Mouse (Mus musculus) 416B (cell line): ENCODE measurements around the gene Aldh1l2.
"Not testable (repeated sequence)": the region's sequence is repeated elsewhere in the genome, so short reads cannot be mapped to it uniquely, and the experiment has no call there.

Source experiments
- DNase-seq: peaks from one replicate; pipeline ENCODE4 v3.0.0; 2011; ENCODE audit warnings: low read depth

Gene Aldh1l2

GRCm38 (mm10) chr10:83533910-83534283 is at the start of gene Aldh1l2:
Aldh1l2 (minus strand) TSS chr10:83534140.
- no peak for DNase-seq

DNA sequence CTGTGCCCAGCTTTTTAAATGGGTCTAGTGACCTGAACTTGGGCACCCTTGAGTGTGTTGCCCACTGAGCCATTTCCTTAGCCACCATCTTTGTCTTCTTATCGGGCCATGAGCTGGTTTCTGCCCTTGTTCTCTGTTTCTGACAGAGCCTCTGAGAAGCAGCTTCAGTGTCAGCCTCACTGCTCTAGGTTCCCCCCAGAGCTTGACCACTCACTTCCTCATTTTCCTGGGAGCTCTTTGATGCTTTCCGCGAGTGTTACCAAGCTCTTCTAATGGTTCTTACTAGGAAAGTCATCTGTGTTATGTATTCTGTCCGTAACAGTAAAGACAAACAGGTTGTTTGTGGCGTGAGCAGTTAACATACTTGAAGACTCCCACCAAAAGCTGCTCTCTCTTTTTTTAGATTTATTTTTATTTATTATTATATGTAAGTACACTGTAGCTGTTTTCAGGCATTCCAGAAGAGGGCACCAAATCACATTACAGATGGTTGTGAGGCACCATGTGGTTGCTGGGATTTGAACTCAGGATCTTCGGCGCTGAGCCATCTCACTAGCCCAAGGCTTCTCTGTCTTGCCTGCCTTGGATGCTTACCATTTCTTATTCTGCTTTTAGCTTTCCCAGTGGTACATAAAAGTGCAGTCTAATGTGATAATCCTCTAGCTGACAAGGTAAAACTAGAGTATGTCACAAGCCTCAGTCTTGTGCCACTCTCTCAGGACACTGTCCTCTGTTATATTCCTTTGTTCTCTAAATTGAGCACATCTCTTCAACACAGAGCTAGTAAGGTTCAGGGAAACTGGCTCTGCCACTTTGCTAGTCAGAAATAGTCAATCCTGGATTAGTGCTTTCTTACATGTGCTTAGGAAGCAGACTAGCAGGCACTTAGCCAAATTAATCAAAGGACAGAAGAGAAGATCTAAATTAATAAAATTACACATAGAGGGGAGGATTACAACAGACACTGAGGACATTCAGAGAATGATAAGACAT is 31.8 kb upstream of the Aldh1l2 start:
- DNase-seq: peak; percentile 42

DNA sequence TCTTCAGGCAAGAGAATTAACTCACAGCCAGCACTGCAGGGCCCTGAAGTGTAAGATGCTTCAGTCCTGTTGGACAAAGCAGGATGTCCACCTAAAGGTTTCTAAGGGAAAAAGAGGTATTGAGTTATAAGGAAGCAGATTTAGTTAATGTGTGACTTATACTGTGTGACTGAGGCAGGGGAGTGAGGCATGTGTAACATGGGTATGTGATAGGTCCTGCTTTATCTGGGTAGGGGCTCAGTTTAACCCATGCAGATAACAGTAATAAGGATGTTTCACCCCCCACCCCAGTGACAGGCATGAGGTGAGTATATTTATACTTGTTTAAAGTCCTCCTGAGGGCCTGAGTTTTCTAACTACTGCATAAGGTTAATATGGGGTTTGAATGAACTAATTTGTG is 29.1 kb upstream of the Aldh1l2 start:
- DNase-seq: no peak

DNA sequence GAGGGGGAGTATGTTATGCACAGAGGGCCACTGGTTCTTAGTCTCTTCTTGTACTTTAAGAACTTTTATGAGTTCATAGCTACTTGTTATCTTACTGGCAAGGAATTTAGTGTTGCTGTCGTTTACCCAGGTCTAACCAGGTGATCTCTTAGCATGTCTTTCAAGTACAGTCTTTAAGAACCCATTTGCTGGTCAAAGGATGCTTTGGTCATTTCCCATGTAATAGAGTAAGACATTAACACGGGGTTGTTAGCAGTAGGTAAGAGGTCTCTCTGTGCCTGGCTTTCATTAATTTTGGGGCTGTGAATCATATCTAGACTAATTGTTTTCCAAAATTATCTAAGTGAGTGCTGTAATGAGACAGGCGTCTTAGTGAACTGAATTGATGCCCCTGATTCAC is 11.4 kb upstream of the Aldh1l2 start:
- no peak for DNase-seq

GRCm38 (mm10) chr10:83544103-83544479 is 10.2 kb upstream of the Aldh1l2 start:
- DNase-seq: peak; percentile 60

DNA sequence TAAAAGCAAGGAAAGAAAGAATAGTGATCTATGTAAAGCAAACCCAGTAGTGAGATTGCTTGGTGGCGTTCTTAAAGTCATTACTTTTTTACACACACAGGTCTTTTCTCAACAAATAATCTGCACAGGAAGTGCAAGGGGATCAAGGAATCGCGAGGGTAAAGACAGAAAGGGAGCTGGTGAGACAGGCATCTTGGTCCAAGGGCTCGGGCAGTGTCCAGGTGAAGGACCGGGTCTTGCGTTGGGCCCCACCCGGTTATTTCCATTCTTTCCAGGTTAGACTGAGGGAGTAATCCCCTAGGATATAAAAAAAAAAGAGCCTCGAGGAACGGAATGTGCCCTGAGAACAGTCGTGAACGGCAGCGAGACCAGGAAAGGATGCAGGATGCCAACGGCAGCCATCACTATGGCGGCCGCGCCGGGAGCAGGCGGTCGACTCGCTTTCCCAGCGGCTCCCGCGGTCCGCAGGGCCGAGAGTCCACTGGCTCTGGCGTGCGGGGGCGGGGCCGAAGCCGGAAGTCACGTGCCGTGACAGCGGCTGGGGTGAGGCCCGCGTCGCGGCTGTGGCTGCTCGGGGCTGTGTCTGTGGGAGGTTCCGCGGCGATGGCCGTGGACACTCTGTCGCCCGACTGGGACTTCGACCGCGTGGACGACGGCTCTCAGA is 9.6 kb upstream of the Aldh1l2 start, which contains the start of gene Washc4:
Gene Washc4, plus strand, starts transcription at position 314 of the 664 bp plus-strand sequence.
- DNase-seq: peak; percentile 85

DNA sequence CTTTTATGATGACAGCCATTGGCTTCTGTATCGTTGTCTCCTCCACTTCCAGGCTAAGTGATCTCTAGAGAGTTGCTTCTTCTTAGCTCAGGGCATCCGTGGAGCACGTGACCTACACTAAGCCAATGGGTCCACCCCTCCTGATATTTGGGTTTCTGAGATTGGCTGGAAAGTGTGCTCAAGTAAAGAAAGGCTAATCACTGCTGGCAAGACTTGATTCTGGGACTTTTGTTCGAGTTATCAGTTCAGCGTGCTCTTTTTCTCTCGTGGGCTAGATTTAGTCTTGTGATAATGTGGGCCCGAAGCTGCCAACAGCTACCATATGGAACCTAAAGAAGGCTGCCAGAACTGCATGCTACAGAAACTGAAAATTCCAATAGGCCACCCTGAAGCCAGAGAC is 8.3 kb upstream of the Aldh1l2 start:
- no peak for DNase-seq

- DNase-seq: peak; percentile 61
These were observed 6.2 kb upstream of the Aldh1l2 start for GRCm38 (mm10) chr10:83540092-83540491.

DNA sequence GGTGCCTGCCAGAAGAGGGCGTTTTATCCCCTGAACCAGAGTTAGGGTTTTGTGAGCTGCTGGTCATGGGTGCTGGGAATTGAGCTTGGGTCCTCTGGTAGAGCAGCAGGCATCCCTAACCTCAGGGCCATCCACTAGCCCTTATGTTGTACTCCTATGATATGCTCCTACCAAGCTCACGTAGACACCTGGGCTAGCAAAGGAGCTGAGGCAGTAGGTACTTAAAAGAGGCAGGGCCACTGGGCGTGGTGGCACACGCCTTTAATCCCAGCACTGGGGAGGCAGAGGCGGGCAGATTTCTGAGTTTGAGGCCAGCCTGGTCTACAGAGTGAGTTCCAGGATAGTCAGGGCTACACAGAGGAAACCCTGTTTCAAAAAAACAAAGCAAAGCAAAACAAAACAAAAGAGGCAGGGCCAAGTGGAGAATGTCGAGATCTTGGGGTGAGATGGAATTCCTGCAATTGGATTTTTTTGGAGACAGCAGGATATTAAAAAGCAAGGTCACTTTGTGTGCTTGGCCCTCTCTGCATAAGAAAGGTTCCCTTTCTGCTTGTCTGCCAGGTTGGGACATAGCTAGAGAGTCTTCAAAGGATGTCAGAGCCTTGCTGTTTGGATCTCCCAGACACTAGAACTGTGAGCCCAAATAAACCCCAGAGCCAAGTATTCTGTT is 5.5 kb upstream of the Aldh1l2 start:
- DNase-seq: no peak

- DNase-seq: peak; percentile 33
These were observed 2.5 kb upstream of the Aldh1l2 start for GRCm38 (mm10) chr10:83536436-83536835.

GRCm38 (mm10) chr10:83533258-83533909 is 556 bp downstream of the Aldh1l2 start:
- DNase-seq: no peak

- DNase-seq: peak; percentile 80
These were observed 3.5 kb downstream of the Aldh1l2 start for GRCm38 (mm10) chr10:83530384-83530967.

GRCm38 (mm10) chr10:83524238-83524637 is 9.7 kb downstream of the Aldh1l2 start:
- DNase-seq: not testable (repeated sequence)

GRCm38 (mm10) chr10:83520990-83521389 is 12.9 kb downstream of the Aldh1l2 start:
- peak; percentile 47 for DNase-seq

- DNase-seq: no peak
These were observed 20.2 kb downstream of the Aldh1l2 start for GRCm38 (mm10) chr10:83513736-83514135.

- peak; percentile 19 for DNase-seq
These were observed 22.6 kb downstream of the Aldh1l2 start for GRCm38 (mm10) chr10:83511304-83511703.

DNA sequence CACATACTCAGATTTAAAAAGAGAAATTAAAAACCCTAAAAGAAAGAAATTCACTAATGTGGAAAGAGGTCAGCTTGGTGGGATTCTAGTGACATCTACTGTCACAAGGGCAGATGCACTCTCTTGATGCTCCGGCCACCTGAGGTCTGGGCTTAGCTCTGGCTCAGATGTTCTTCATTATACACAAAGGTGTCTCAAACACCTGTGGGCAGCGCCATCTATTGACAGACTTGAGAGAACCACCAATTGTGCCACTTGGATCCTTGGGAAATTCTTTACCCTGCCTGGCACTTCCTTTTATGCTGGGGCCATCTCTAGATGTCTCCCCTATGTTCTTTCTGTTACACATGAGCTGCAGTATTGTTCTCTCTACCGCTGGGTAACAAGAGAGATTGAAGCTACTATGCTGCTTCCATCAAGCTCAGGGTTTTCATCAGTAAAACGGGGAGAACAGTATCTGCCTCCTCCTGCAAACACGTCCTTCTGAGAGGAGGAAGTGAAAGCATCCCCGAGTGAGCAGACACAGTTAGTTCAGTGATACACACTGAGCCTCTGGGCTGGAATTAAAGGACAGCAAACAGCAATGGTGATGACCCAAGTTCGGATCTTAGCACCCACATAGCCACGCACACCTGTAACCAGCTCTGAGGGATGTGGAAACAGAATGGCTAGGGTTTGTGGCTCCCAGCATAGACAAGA is 24.8 kb downstream of the Aldh1l2 start:
- peak; percentile 48 for DNase-seq

DNA sequence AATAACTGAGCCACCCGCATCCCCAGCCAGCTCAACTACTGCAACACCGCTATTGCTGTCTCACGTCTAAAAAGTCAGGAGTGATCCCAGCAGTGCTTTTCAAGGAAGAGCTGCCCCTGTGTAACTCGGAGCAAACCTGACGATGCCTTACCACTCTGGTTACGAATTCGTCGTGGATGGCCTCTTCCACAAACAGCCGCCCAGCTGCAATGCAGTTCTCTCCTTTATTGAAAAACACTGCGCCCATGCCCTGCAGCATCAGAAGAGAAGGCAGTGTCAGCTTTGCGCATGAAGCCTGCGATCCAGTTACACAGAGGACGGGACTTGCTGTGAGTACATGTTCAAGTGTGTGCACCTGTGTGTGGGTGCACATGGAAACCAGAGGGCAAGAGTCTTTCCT is 36.6 kb downstream of the Aldh1l2 start:
- no peak for DNase-seq

- no peak for DNase-seq
These were observed 43.4 kb downstream of the Aldh1l2 start for GRCm38 (mm10) chr10:83490506-83490905.

DNA sequence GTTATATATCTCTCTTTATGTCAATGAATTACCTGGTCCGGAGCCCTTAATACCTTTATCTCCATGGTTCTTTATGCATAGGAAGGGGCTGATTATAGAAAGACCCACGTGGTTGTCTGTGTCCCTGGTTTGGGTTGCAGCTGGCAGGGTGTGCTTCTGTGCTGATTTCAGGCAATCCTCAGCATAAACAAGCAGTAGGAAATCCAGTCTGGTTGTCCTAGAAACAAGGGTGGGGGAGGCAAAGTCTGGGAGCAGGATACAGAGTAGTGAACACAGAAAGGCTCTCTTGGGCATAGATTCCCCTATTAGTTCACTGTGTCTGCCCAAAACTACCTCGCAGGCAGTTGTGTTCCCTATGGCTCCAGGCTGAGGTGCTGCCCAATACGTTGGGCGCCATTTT is 56.7 kb downstream of the Aldh1l2 start:
- no peak for DNase-seq

GRCm38 (mm10) chr10:83475226-83475625 is 58.7 kb downstream of the Aldh1l2 start:
- DNase-seq: no peak
